Mouse (Mus musculus) left cerebral cortex, postnatal 14 days (tissue): ENCODE measurements around the gene Nipsnap3a. TPM values are rescaled to one million over a fixed set of nuclear protein-coding genes. Genes with fewer than 3 reads are reported as not detected.

Source experiments
- DNase-seq, 2 experiments: peaks; one replicate each; pipeline ENCODE4 v3.0.0; 2021 to 2022; ENCODE audit warnings: low spot score in 2 of 2, mixed read lengths in 1 of 2
- intact Hi-C: fragments of 180-260 bp; cut with DNase I; formaldehyde crosslinking; loops from one replicate; pipeline ENCODE4 v1.15.1; 2025
- total RNA-seq, 2 experiments: library from RNA; stranded (reverse); gene quantifications; 2 replicates each; pipeline ENCODE4 v1.2.3; 2021

The Nipsnap3a gene
- total RNA-seq, 2 experiments from 2014 or later, result not detected

DNA sequence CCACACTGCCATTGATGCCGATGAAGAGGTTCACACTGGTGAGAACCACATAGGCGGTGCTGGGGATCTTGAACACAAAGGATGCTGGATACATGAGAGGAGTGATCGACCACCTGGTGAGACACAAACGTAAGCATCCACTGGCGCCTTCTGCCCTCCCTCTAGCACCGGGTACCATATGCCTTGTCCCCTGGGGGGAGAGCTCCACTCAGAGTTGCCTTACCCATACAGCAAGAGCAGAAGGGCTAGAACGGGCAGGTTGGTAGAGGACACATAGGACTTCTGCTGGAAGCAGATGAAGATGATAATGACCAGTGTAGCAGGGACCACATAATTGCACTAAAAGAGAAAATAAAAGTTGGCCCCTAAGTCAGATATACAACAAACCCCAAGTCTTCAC, 56.7 kb downstream of the Nipsnap3a start:
- no peak for DNase-seq
- intact Hi-C loops, result no loop called here

DNA sequence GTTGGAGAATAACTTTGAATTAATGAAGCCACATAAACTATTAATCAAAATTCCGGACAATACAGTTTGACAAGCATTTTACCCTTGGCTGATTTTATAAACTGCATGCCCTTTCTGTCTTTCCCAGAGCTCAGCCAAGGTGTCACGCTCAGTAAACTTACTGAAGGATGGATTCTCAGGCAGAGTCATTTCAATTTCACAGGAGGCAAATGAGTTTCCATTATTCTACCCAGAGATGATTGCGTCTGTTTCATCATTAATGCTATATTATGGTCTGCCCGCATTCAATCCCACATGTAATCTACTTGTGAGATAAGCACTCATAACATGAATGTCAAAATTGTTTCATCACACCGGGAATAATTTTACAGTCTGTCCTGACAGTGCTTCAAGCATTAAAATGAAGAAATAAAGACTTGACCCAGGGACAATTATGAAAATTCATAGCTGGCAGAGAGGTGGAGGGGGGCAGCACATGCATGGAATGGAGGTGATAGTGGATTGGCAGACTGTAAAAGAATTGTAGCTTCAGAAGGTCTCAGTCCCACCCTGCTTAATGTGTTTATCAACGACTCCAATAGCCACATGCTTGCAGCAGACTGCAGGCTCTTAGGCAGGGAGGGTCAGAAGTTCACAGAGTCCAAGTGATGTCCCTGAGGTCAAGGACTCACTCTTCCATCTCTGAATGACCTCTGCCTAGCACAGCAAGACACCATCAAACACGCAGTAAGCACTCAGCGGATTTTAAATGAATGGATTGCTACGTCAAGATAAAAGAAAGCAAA, 57.4 kb downstream of the Nipsnap3a start:
- intact Hi-C loops, result no loop called here
- DNase-seq, result no peak

Other genes with a start within 250 kb of the Nipsnap3a start
- not detected for gene Olfr275, start 174.7 kb upstream of the Nipsnap3a start, total RNA-seq
- gene Olfr273, start 130.0 kb upstream of the Nipsnap3a start, total RNA-seq, result not detected
- gene Olfr272, start 70.1 kb upstream of the Nipsnap3a start, total RNA-seq, result not detected
- not detected for gene Olfr270, start 24.7 kb upstream of the Nipsnap3a start, total RNA-seq
- 10 to 100 TPM; 14.2 to 15.9 TPM for gene Nipsnap3b, start 22.6 kb downstream of the Nipsnap3a start, total RNA-seq
- 10 to 100 TPM; 23.2 to 23.5 TPM for gene Abca1, start 170.6 kb downstream of the Nipsnap3a start, total RNA-seq